8 mouse cellular contexts compared by ENCODE assay signal in genomic region chr2:34771368-34772226, GRCm38 (mm10). TPM values are rescaled to one million over a fixed set of nuclear protein-coding genes. Genes with fewer than 3 reads are reported as not detected.
DNase-seq lines count a peak whose midpoint lies in the region; ATAC-seq and TF ChIP-seq lines count a peak whose summit lies in the region.

TSS of gene Hspa5 (plus strand) at chr2:34771970.

- no peaks in the 10 kb centered on the region; the same call in 1 of the 2 replicates for H3K9me3 ChIP-seq in hindbrain, embryonic 10.5 days
- H3K9me3 ChIP-seq in lung, postnatal 0 days (ENCODE audit: low read length), result no peaks in the 10 kb centered on the region

- no peak for TF ChIP-seq CTCF in lung, postnatal 0 days (IDR thresholded peaks at IDR 0.05)

- H3K4me1 ChIP-seq in hindbrain, embryonic 10.5 days (replicated peaks), result peaks cover 47% of the 10 kb centered on the region
- H3K4me1 ChIP-seq in lung, postnatal 0 days (ENCODE audit: insufficient read depth, low read depth, low read length), result peaks cover 12% of the 10 kb centered on the region; the same call in 1 of the 2 replicates

- peak; percentile 97 for ATAC-seq in frontal cortex, adult (ENCODE audit: low TSS enrichment)
- peak; percentile 99 for ATAC-seq in lung, postnatal 0 days

- DNase-seq in MN1 (ENCODE audit: low spot score), result peak; percentile 100
- DNase-seq in cerebellum, adult 9-10 months, result peak; percentile 100
- peak; percentile 100 for DNase-seq in hindbrain, embryonic 10.5 days (ENCODE audit: low spot score)
- peak; percentile 100 for DNase-seq in layer of hippocampus, adult 9-11 months
- DNase-seq in lung, postnatal 0 days (ENCODE audit: low spot score), result peak; percentile 100
- peak; percentile 97 for DNase-seq in ovary, postnatal 14 days (ENCODE audit: low spot score)
- peak; percentile 98 for DNase-seq in thymus, postnatal 14 days

- peak within 1 kb of the TSS; percentile 71 for H3K4me2 ChIP-seq in lung, postnatal 0 days (replicated peaks; ENCODE audit: low read depth, low read length)

- H3K4me3 ChIP-seq in hindbrain, embryonic 10.5 days, result peak within 1 kb of the TSS; percentile 100
- peak within 1 kb of the TSS; percentile 96 for H3K4me3 ChIP-seq in lung, postnatal 0 days (ENCODE audit: low read depth, low read length)

- peak within 1 kb of the TSS; percentile 95 for H3K9ac ChIP-seq in lung, postnatal 0 days (replicated peaks; ENCODE audit: low read depth)

- no peaks in the 10 kb centered on the region for H3K27me3 ChIP-seq in hindbrain, embryonic 10.5 days (ENCODE audit: insufficient read depth, poor library complexity, severe bottlenecking)
- H3K27me3 ChIP-seq in lung, postnatal 0 days (replicated peaks; ENCODE audit: insufficient read depth, low read length), result no peaks in the 10 kb centered on the region

- WGBS in hindbrain, embryonic 10.5 days, result under 1% methylated on average over 60 of the region's 60 CpGs
- under 1% methylated on average over 60 of the region's 60 CpGs for WGBS in lung, postnatal 0 days

- peaks cover 41% of the 10 kb centered on the region for H3K36me3 ChIP-seq in hindbrain, embryonic 10.5 days
- H3K36me3 ChIP-seq in lung, postnatal 0 days (ENCODE audit: insufficient read depth, low read length), result peaks cover 27% of the 10 kb centered on the region; the same call in 1 of the 2 replicates

- peak within 1 kb of the TSS; percentile 98 for H3K27ac ChIP-seq in hindbrain, embryonic 10.5 days
- H3K27ac ChIP-seq in lung, postnatal 0 days (ENCODE audit: low read length), result peak within 1 kb of the TSS; percentile 93

- TF ChIP-seq EP300 in lung, postnatal 0 days (IDR thresholded peaks at IDR 0.05), result no peak

RNA-seq across cellular contexts. Expression of gene Hspa5, which starts in this region (rescaled TPM):
- polyA plus RNA-seq in hindbrain, embryonic 10.5 days (2016; fragmentation: Nextera tagmentation; extraction: Ambion mirVana), result 614 and 918 TPM in 2 replicates
- polyA plus RNA-seq in lung, postnatal 0 days (2015; fragmentation: Nextera tagmentation; extraction: Ambion mirVana), result 372 and 523 TPM in 2 replicates

Comparison
In these comparisons a context has a peak if more than half of its experiments do, and no peak if none do; other contexts are left out.
1. Peak in every context shown above with its lines: DNase-seq, ATAC-seq, H3K4me3 ChIP-seq and H3K27ac ChIP-seq.